Mouse (Mus musculus) retina, adult 2 months (tissue): ENCODE measurements around the gene Gm45140.

ENCODE experiments used
- DNase-seq: peaks from one replicate; pipeline ENCODE4 v3.0.0-alpha.2; 2012; ENCODE audit warnings: low read depth, low spot score

Gm45140 gene

DNA sequence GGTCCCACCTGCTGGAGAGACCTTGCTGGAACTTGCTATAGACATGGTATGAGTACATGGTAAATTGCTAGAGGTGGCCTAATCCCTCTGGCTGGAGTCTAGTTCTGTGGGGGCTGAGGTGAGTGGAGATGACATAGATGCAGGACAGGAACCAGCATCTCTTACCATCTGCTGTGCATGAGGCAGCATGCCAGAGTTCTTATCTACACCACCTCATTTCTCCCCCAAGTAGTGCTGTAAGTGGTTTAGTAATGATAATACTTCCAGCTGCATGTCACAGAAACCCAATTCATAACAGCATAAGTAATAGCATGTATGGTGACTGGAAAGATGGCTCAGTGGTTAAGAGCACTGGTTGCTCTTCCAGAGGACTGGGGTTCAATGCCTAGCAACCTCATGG lies 95.1 kb downstream of the Gm45140 start:
- DNase-seq: no peak

DNA sequence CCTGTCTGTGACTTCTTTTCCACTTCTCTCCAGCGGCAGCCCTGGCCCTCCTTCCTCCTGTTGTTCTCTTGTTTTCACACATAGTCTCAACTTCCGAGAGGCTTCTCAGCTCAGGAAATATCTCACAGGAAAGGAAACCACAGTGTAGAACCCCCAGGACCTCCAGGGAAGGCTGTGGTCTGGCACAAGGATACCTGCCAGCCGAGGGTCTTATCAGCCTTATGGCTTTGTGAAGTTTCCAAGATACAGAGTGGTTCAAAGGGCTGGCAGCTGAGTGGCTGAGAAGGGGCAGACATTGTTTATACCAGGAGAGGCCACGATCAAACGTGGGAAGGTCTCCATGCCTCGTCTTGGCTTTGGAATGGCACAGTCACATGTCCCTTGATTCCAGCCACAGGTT lies 95.7 kb downstream of the Gm45140 start:
- DNase-seq: no peak
